Mouse (Mus musculus) heart, adult 2 months (tissue): ENCODE results near the gene Shpk.

Experiments used
- CTCF ChIP-seq: fragments of 200-600 bp; IDR thresholded peaks from 2 replicates; pipeline ENCODE4 v1.8.1; 2022; ENCODE audit warnings: antibody characterized with exemption, mild to moderate bottlenecking, moderate library complexity
- EP300 ChIP-seq: fragments of 200-500 bp; IDR thresholded peaks from 2 replicates; pipeline ENCODE4 v1.6.1; 2011; ENCODE audit warnings: low read depth, low read length, control low read depth; ENCODE audit not compliant: insufficient read depth
- POLR2A ChIP-seq: fragments of 200-500 bp; IDR thresholded peaks from 2 replicates; pipeline ENCODE4 v1.6.1; 2011; ENCODE audit warnings: mild to moderate bottlenecking, low read depth, low read length, control low read depth; ENCODE audit not compliant: insufficient read depth

DNA sequence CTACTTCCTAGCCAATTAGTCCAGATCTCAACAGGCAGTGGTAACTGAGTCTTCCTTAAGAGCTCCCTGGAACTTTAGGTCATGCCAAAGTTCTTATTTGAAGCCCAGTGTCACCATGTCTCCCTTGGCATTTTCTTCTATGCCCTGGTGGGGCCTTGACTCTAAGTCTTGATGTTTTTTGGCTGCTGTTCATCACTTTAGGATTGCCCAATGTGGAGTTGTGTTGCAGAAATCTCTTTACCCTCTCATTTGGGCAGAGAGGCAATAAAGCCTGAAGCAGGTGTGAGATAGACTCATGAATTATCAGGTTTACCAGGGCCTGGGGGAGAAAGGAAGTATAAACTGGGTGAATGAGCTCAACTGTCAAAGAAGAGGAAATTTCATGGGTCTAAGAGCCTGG is 59.4 kb downstream of the Shpk start:
- TF ChIP-seq CTCF (no peak), EP300 (no peak), POLR2A (no peak)
